Mouse (Mus musculus) heart, embryonic 13.5 days (tissue): ENCODE measurements around the gene Wdr83os. TPM values are rescaled to one million over a fixed set of nuclear protein-coding genes. Genes with fewer than 3 reads are reported as not detected.
"Not testable (repeated sequence)": the region's sequence is repeated elsewhere in the genome, so short reads cannot be mapped to it uniquely, and the experiment has no call there.

Experiments
- ATAC-seq: fragments of 200-750 bp; cut with Nextera tagmentation; 2 replicates; pipeline ENCODE4 v1.8.0; 2017; ENCODE audit warnings: moderate TSS enrichment; ENCODE audit not compliant: insufficient number of reproducible peaks, low FRiP score, low TSS enrichment; ENCODE audit errors: extremely low read depth
- H3K27ac ChIP-seq: fragments of 300-500 bp; sonication (generic); replicated peaks from 2 replicates; pipeline ENCODE4 v1.5.1; 2015; ENCODE audit warnings: moderate library complexity, mild to moderate bottlenecking, inconsistent platforms
- H3K27me3 ChIP-seq: fragments of 300-500 bp; sonication (generic); replicated peaks from 2 replicates; pipeline ENCODE4 v1.6.1; 2015; ENCODE audit warnings: mild to moderate bottlenecking, inconsistent platforms
- H3K36me3 ChIP-seq: fragments of 300-500 bp; sonication (generic); 2 replicates; pipeline ENCODE4 v1.6.1; 2015; ENCODE audit warnings: mild to moderate bottlenecking, inconsistent platforms
- H3K4me1 ChIP-seq: fragments of 300-500 bp; sonication (generic); 2 replicates; pipeline ENCODE4 v1.6.1; 2015; ENCODE audit warnings: inconsistent platforms
- H3K4me2 ChIP-seq: fragments of 300-500 bp; sonication (generic); 2 replicates; pipeline ENCODE4 v1.6.1; 2015; ENCODE audit warnings: inconsistent platforms, mild to moderate bottlenecking, moderate library complexity
- H3K4me3 ChIP-seq: fragments of 300-500 bp; sonication (generic); 2 replicates; pipeline ENCODE4 v1.5.1; 2015; ENCODE audit warnings: moderate library complexity, mild to moderate bottlenecking, inconsistent platforms
- H3K9ac ChIP-seq: fragments of 300-500 bp; sonication (generic); 2 replicates; pipeline ENCODE4 v1.6.1; 2015; ENCODE audit warnings: inconsistent platforms, mild to moderate bottlenecking, moderate library complexity
- H3K9me3 ChIP-seq: fragments of 300-500 bp; sonication (generic); 2 replicates; pipeline ENCODE4 v1.6.1; 2016; ENCODE audit warnings: inconsistent platforms
- WGBS: fragments of 180-500 bp; shearing (Covaris S2); methylation state at CpG from one replicate; pipeline ENCODE4 v1.1.7; 2015; ENCODE audit warnings: mixed read lengths; 5-methylcytosine and 5-hydroxymethylcytosine counted together
- polyA plus RNA-seq: library from polyadenylated mRNA; unstranded; fragments of >200 nt; fragmentation: Nextera tagmentation; extraction: Ambion mirVana; gene quantifications from 2 replicates; pipeline ENCODE4 v1.2.1, GENCODE M21; 2015

Wdr83os gene
- polyA plus RNA-seq, 1 experiment from 2014 or later = 120 TPM

DNA sequence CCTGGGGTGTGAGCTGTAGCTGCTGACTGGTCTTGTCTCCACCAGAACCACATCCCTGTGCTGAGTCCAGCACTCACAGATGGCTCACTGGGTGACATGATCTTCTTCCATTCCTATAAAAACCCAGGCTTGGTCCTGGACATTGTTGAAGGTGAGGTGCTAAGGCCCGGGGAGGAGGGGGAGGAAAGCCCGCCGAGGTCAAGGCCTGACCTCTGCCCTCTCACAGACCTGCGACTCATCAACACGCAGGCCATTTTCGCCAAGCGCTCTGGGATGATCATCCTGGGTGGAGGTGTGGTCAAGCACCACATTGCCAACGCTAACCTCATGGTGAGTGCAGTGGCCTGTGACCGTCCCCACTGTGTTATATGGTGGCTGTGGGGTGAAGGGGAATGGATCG lies 6.4 kb upstream of the Wdr83os start:
- Histone ChIP-seq H3K27ac (no peak overlapping the region), H3K9ac (no peak overlapping the region), H3K27me3 (no peaks in the 10 kb centered on the region), H3K36me3 (peaks cover 57% of the 10 kb centered on the region), H3K4me1 (peaks cover 24% of the 10 kb centered on the region), H3K9me3 (no peaks in the 10 kb centered on the region), H3K4me2 (no peak overlapping the region), H3K4me3 (no peak overlapping the region)
- 73% methylated on average over 10 of the region's 10 CpGs for WGBS
- no peak for ATAC-seq

DNA sequence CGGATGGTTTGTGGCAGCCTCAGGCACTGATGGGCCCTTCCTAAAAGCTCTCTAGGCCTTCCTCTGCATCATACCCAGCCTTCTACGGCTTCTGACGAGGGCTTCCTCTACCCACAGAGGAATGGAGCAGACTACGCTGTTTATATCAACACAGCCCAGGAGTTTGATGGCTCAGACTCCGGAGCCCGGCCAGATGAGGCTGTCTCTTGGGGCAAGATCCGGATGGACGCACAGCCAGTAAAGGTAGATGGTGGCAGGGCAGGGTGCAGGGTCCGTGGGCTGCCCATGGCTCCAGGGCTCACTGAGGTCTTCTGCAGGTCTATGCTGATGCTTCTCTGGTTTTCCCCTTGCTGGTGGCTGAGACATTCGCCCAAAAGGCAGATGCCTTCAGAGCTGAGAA lies 5.9 kb upstream of the Wdr83os start:
- H3K36me3 ChIP-seq = peaks cover 59% of the 10 kb centered on the region
- H3K9ac ChIP-seq = no peak overlapping the region

DNA sequence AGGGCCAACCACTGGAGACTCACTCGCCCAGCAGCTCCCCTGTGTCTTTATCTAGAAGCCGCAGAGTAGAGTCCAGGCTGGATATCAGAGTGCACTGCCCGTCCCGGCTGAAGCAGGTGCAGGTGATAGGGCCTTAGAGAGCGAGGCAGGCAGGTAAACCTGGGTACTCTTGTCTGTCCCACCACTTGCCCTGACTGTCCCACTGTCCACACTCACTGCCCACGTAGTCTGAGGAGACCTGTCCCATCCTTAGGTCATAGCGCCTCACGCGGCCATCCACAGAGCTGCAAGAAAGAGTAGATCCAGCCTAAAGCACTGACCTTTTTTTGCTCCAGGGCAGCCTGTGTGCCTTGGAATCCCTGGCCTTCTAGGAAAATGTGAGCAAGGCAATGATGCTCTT lies 4.5 kb upstream of the Wdr83os start:
- Histone ChIP-seq H3K4me2 (no peak overlapping the region), H3K9ac (no peak overlapping the region), H3K27me3 (no peaks in the 10 kb centered on the region), H3K27ac (no peak overlapping the region), H3K9me3 (no peaks in the 10 kb centered on the region), H3K4me1 (peaks cover 29% of the 10 kb centered on the region), H3K36me3 (peaks cover 59% of the 10 kb centered on the region), H3K4me3 (no peak overlapping the region)
- 65% methylated on average over 9 of the region's 9 CpGs for WGBS
- no peak for ATAC-seq

More for the DNA sequence above, 5.9 kb upstream of the Wdr83os start:
- no peaks in the 10 kb centered on the region for H3K27me3 ChIP-seq
- no peak overlapping the region for H3K4me3 ChIP-seq
- H3K4me1 ChIP-seq = peaks cover 28% of the 10 kb centered on the region
- ATAC-seq = no peak
- H3K9me3 ChIP-seq = no peaks in the 10 kb centered on the region
- H3K27ac ChIP-seq = no peak overlapping the region
- 94% methylated on average over 10 of the region's 10 CpGs for WGBS
- no peak overlapping the region for H3K4me2 ChIP-seq

DNA sequence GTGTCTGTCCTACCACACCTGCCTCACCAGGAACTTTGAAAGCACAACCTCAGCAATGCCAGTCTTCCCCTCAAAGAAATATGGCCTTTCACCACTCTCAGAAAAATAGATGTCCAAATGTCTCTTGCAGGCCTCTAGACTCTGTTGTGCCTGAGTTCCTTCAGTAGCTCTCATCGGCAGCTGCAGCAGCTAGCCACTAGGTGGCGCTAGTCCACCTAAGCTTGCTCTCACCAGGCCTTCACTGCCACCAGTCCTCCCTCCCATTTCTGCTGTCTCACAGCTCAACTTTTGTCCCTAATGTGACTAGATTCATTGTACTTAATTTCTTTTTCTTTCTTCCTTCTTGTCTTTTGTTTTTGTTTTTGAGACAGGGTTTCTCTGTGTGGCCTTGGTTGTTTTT lies 3.5 kb upstream of the Wdr83os start:
- no peak overlapping the region for H3K27ac ChIP-seq
- H3K4me2 ChIP-seq = no peak overlapping the region
- no peak overlapping the region for H3K4me3 ChIP-seq
- 0% methylated on average over 2 of the region's 2 CpGs for WGBS
- no peak for ATAC-seq
- no peak overlapping the region for H3K9ac ChIP-seq
- H3K27me3 ChIP-seq = no peaks in the 10 kb centered on the region
- peaks cover 59% of the 10 kb centered on the region for H3K36me3 ChIP-seq
- no peaks in the 10 kb centered on the region for H3K9me3 ChIP-seq
- H3K4me1 ChIP-seq = peaks cover 34% of the 10 kb centered on the region

DNA sequence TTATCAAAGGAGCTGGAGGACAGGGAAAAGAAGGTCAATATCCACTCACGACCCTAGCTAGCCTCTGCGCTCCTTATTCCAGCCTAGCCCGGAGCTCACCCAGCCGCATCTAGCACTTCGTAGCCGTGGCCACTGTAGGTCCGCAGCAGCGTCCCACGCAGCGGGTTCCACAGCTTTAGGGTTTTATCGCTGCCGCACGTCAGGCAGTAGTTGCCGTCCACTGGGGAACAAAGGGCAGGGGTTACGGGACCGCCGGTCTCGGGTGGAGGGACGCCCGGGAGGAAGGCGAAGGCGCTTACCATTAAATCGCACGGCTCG lies 367 bp upstream of the Wdr83os start:
- H3K9me3 ChIP-seq = no peaks in the 10 kb centered on the region
- peak overlapping the region; percentile 94 for H3K9ac ChIP-seq
- peak overlapping the region; percentile 62 for H3K27ac ChIP-seq
- peaks cover 41% of the 10 kb centered on the region for H3K4me1 ChIP-seq
- peaks cover 36% of the 10 kb centered on the region for H3K36me3 ChIP-seq
- WGBS = under 1% methylated on average over 25 of the region's 25 CpGs
- ATAC-seq = no peak
- H3K4me3 ChIP-seq = peak overlapping the region; percentile 89
- H3K27me3 ChIP-seq = no peaks in the 10 kb centered on the region
- peak overlapping the region; percentile 94 for H3K4me2 ChIP-seq

DNA sequence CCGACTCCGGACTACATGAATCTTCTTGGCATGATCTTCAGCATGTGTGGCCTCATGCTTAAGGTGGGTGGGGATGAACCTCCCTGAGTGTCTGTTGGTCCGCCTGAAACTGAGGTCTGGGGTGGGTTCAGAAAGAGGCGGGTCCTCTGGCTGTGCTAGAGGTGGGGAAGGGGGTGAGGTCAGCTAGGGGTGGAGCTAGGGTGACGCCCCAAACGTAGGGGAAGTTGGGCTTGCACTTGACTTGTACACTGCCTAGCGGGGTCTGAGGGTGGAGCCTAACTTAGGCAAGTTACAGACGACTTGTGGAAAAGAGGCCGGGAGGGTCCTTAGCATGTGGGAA lies 646 bp downstream of the Wdr83os start, which contains the start of gene Wdr83:
Wdr83 (minus strand) TSS at position 91 of the 340 bp plus-strand sequence.
- peak within 1 kb of the TSS; percentile 94 for H3K9ac ChIP-seq
- under 1% methylated on average over 9 of the region's 9 CpGs for WGBS
- peaks cover 36% of the 10 kb centered on the region for H3K36me3 ChIP-seq
- H3K4me2 ChIP-seq = peak within 1 kb of the TSS; percentile 94
- H3K27ac ChIP-seq = peak within 1 kb of the TSS; percentile 62
- no peaks in the 10 kb centered on the region for H3K9me3 ChIP-seq
- H3K4me3 ChIP-seq = peak within 1 kb of the TSS; percentile 89
- peak; percentile 34; the same call in 1 of the 2 replicates for ATAC-seq
- no peaks in the 10 kb centered on the region for H3K27me3 ChIP-seq
- peaks cover 41% of the 10 kb centered on the region for H3K4me1 ChIP-seq

DNA sequence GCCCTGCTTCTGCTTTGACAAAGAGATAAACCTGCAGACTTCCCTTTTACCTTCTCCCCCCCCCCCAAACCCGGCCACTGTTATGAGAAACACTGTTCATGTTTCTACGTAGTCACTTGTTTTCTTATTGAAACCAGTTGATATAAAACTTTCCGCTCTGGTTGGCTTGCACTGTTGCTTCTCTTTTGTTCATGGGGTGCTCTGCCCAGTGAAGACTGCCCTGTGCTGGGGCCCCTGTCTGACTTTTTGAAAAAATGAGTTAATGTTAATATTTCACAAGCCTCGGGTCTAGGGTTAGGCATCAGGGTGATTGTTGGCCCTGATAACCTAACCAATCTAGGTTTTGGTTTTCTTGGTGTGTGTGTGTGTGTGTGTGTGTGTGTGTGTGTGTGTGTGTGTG lies 1.6 kb downstream of the Wdr83os start:
- not testable (repeated sequence) for H3K9me3 ChIP-seq, H3K9ac ChIP-seq, H3K27ac ChIP-seq, ATAC-seq, H3K27me3 ChIP-seq, H3K4me3 ChIP-seq
- Histone ChIP-seq H3K36me3 (peaks cover 39% of the 10 kb centered on the region), H3K4me1 (peaks cover 41% of the 10 kb centered on the region), H3K4me2 (peak overlapping the region; percentile 94; the same call in 1 of the 2 replicates)
- WGBS = 67% methylated on average over 4 of the region's 4 CpGs

DNA sequence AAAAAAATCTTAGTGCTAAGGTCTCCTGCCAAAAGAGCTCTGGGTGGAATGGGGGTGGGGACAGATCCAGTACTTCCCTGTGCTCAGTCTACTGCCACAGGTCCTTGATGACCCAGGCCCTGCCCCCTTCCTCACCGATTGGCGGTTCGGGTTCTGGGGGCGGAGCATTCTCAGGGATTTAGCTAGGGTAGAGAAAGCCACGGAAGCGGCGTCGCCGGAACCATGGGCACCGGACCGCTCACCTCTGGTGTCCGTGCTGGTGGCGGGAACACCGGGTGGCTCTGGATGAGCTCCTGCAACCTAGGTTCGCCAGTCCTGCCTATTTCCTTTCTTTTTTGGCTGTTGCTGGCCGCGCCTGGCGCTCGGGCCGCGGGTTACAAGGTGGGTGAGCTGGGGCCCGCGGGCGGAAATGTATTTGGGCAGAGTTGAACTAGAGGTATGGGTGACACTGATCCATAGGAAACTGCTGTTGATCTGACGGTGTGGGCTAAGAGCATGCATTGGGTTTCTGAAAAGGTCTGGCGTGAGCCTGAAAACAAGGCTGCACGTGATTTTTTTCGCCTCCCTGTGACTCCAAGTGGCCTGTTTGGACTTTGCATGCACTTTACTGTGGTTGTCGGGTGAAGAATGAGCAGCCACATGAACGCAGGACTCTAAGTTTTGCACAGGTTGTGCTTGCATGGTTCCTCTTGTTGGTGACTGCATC lies 2.7 kb downstream of the Wdr83os start, which contains the start of gene Man2b1:
Man2b1 (plus strand) TSS at position 163 of the 706 bp plus-strand sequence.
- peaks cover 41% of the 10 kb centered on the region for H3K4me1 ChIP-seq
- peak within 1 kb of the TSS; percentile 94 for H3K4me2 ChIP-seq
- H3K27ac ChIP-seq = peak within 1 kb of the TSS; percentile 31
- H3K9me3 ChIP-seq = no peaks in the 10 kb centered on the region
- peak within 1 kb of the TSS; percentile 83 for H3K9ac ChIP-seq
- under 1% methylated on average over 29 of the region's 30 CpGs for WGBS
- H3K36me3 ChIP-seq = peaks cover 41% of the 10 kb centered on the region
- H3K4me3 ChIP-seq = peak within 1 kb of the TSS; percentile 79
- ATAC-seq = peak; percentile 61
- no peaks in the 10 kb centered on the region for H3K27me3 ChIP-seq

DNA sequence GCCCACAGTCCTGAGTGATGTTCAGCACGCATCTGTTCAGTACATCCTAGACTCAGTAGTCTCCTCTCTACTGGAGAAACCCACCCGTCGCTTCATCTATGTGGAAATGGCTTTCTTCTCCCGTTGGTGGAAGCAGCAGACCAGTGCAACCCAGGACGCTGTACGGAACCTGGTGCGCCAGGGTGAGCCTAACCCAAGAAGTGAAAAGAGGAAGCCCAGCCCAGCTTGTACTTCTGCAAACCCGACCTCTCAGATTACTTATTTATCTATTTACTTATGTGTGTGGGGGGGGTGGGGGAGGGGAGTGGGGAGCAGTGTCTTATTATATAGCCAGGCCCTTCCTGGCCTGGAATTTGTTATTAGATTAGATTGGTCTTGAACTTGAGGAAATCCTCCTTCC lies 4.1 kb downstream of the Wdr83os start:
- no peak overlapping the region for H3K27ac ChIP-seq
- H3K4me1 ChIP-seq = peaks cover 30% of the 10 kb centered on the region
- ATAC-seq = no peak
- WGBS = 87% methylated on average over 8 of the region's 8 CpGs
- H3K4me3 ChIP-seq = no peak overlapping the region
- no peak overlapping the region for H3K9ac ChIP-seq
- H3K27me3 ChIP-seq = no peaks in the 10 kb centered on the region
- H3K9me3 ChIP-seq = no peaks in the 10 kb centered on the region
- H3K4me2 ChIP-seq = peak overlapping the region; percentile 93; the same call in 1 of the 2 replicates
- peaks cover 40% of the 10 kb centered on the region for H3K36me3 ChIP-seq

DNA sequence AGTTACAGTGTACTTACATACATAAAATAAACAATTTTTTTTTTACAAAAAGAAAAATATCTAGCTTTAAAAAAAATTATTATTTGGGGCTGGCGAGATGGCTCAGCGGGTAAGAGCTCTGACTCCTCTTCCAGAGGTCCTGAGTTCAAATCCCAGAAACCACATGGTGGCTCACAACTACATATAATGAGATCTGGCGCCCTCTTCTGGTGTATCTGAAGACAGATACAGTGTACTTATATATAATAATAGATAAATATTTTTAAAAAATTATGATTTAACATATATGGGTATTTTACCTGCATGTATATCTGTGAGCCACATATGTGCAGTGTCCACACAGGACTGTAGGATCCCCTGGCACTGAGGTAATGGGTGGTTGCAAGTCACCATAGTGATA lies 5.7 kb downstream of the Wdr83os start:
- peaks cover 24% of the 10 kb centered on the region for H3K4me1 ChIP-seq
- peaks cover 47% of the 10 kb centered on the region for H3K36me3 ChIP-seq
- no peak overlapping the region for H3K4me3 ChIP-seq
- no peak overlapping the region for H3K9ac ChIP-seq
- 85% methylated on average over 3 of the region's 3 CpGs for WGBS
- no peak overlapping the region for H3K27ac ChIP-seq
- no peaks in the 10 kb centered on the region for H3K9me3 ChIP-seq
- H3K4me2 ChIP-seq = no peak overlapping the region
- H3K27me3 ChIP-seq = no peaks in the 10 kb centered on the region
- no peak for ATAC-seq

DNA sequence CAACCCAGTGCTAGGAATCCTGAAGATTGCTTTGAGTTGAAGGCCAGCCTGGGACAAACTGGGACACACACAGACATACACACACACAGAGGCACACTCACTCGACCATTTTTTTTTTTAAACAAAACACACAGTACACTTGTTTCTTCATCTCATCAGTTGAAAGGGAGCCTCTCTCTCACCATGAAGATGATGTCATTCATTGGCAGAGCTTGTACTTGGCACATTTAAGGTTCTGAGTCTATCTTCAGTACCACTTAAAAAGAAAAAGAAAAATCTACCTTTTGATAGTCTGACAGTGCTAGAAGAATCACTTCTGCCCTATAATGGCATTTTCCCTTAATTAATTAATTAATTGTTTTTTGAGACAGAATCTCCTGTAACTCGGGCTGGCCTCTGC lies 8.2 kb downstream of the Wdr83os start:
- Histone ChIP-seq H3K9ac (no peak overlapping the region), H3K9me3 (no peaks in the 10 kb centered on the region), H3K4me1 (peaks cover 8% of the 10 kb centered on the region), H3K4me3 (no peak overlapping the region), H3K4me2 (no peak overlapping the region), H3K27me3 (no peaks in the 10 kb centered on the region), H3K36me3 (peaks cover 66% of the 10 kb centered on the region), H3K27ac (no peak overlapping the region)
- WGBS = 57% methylated on average over 2 of the region's 2 CpGs
- no peak for ATAC-seq

DNA sequence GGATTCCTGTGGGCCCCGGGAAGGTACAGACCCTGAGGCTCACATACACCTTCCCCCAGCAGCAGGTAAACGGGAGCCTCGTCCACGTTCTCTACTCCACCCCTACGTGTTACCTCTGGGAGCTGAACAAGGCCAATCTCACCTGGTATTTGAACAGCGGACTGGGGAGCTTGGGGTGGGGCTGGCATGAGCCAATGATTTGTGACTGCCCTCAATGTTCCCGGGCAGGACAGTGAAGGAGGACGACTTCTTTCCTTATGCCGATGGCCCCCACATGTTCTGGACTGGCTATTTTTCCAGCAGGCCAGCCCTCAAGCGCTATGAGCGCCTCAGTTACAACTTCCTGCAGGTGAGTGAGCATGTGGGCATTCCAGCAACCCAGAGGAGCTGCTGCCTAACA lies 10.3 kb downstream of the Wdr83os start:
- Histone ChIP-seq H3K27ac (no peak overlapping the region), H3K36me3 (peaks cover 79% of the 10 kb centered on the region), H3K4me1 (no peaks in the 10 kb centered on the region), H3K4me3 (no peak overlapping the region), H3K4me2 (no peak overlapping the region), H3K9me3 (no peaks in the 10 kb centered on the region), H3K9ac (no peak overlapping the region), H3K27me3 (no peaks in the 10 kb centered on the region)
- ATAC-seq = no peak
- WGBS = 86% methylated on average over 11 of the region's 11 CpGs
